Mouse (Mus musculus) retina, adult 2 months (tissue): ENCODE results near the gene Adam21.
"Not testable (repeated sequence)": the region's sequence is repeated elsewhere in the genome, so short reads cannot be mapped to it uniquely, and the experiment has no call there.

ENCODE experiments used
- DNase-seq: peaks from one replicate; pipeline ENCODE4 v3.0.0-alpha.2; 2012; ENCODE audit warnings: low read depth, low spot score

The Adam21 gene

DNA sequence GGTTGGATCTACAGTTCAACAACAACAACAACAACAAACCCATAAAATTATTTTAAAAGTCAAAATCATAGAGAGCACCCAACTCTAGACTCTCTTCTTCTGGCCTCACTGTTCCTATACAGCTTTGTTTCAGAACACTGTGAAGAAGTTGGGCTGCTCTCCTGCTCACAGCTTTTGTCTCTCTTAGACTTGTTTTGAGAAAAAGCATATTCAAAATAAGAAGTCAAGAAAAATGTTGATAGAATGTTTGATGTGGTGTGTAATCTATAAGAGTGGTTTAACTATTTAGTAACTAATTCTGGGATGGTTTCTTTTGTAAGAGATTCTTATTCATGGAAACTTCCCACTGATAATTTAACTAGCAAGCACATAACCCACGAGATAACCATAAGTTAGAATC lies at the start of gene Adam21:
Gene Adam21, minus strand, starts transcription at position 101 of the 400 bp plus-strand sequence.
- DNase-seq = no peak

DNA sequence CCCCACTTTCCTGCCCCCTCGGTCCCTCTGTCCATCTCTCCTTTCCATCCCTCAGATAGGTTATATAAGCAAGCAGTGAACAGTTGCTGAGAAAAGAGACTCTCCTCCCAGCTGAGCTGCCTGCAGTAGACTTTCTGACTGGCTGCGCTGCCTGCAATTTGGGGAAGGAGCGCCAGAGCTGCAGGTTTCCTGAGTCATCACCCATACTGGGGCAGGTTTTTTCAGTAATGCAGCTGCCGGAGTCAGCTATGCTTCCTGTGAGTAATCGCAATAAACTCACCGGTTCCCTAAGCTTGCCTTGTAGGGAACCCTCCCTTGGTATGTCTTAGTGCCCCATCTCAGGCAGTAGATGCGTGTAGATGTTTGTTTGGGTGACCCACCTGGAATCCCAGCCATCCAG lies 48.7 kb upstream of the Adam21 start:
- DNase-seq = no peak

DNA sequence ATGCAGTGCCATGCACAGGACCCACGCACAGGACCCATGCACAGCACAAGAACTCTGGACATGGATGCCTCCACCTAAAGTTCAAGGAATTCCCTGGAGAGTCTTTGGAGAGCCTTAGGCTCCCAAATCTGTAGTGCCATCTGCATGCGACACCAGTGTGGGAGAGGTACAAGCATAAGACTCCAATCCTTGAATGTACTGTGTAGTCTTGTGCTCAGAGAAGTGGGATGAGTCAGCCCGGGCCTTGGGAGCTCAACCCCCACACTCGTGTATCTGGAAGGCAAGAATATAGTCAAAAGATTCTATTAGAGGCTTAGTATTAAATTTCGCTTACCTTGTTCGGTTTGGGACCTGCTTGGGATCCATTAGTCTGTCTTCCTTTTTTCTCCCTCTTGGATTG lies 47.5 kb upstream of the Adam21 start:
- DNase-seq = no peak

DNA sequence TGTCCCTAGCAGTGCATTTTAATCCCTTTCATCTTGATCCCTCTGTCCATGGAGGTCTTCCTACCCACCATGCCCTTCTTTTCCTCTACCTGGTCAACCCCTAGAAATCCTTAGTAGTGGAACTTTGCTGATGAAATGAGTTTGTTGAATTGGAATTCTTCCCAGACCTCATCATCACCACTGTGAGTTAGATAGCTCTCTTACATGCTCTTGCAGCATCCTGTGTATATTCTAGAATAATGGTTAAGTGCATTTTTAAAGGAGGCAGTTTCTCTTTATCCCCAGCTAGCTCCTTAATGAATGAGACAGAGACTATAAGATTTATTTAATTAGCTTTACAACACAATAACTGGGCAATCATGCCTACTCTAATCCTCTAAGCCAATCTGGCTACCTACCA lies 41.2 kb upstream of the Adam21 start:
- no peak for DNase-seq

DNA sequence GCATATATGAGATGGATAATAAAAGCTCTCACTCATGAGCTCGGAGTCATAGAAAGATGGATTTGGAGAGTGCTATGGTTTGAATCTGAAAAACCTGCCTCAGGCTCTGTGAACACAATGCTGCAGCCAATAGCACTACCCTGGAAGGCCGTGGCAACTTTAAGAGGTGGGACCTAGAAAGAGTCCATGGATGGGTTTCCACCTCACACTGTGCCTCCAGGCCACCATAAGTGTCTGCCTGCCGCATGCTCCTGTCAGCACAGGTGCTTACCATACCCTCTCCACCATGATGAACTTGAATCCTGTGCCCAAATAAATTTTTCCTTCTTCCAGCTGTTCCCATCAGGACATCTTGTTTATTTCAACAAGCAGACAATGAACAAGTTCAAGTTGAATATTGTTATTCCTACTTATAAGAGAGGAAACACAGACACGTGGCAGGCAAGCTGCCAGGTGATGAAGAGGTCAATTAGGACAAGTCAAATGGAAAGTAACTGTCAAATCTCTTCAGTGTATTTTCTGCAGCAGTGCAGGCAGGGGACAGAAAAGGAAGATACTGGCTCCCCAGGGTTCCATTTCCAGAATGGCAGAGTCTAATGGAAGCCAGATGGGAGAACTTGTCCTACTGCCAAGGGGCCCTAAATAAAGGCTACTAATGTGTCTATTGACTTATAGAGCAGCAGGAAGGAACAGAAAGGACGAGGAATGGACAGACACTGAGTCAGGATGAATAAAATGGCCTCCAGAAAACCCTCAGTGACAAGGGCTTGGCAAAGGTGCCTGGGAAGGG lies 36.9 kb upstream of the Adam21 start:
- DNase-seq = no peak

DNA sequence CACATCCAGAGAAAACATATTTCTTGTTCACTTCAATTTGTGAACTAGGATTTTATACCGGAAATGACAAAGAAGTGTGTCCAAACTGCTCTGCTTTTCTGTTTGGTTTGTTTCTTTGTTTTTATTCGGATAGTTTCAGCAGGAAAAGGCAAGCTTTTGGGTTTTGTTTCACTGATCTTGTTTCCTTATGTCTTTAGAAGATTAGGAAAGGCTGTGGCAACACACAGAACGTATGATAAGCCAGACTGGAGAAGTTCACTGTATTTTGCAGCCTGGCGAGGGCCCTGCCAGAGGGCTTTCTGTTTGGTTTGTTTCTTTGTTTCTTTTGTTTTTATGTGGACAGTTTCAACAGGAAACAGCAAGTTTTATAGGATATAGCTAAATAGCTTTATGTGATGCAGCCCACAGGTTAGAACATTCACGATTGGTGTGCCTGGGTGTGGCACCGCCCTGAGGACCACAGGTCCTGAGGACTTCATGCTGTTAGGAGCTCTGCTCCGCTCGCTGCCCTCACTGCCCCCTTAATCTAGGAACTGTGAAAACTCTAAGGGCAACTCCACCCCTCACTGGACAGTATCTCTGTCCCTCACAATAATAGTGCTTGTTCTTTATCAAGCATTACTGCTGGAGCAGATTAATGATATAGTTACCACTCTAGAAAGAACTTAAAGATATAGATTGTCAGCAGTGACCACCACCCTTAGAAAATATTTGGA lies 28.4 kb upstream of the Adam21 start:
- no peak for DNase-seq

DNA sequence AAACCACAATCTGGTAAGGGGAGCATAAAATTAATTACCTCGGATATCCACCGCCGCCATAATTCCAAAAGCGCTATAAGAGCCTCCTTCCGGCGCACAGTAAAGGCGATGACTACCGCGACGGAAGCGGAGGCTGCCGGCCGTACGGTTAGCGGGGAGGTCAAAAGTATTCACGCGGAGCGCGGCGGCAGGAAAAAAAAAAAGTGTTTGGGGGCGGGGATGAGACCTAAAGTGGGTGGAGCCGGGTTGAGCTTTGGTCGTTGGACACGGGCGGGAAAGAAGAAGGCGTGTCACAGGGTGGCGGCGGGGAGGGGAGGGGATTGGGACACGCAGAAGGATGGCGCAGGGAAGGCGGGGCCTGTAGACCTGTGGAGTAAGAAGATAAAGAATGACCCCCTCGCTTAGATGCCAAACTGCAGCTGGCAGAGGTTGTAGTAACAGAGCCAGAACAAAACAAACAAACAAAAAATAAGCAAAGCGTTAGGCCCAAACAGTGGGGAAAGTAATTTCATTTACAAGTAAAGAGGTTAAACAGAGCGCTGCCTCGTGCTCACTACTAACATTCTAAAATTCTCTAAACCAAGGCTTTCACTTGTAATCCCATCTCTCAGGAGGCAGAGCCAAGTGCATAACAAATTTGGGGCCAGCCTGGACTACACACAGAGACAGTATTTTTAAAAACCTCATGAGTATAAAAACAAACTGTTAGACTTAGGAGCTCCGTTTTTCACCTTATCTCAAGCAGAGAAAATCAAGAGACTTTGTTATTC lies 26.8 kb upstream of the Adam21 start, which contains the start of gene Med6:
Gene Med6, minus strand, starts transcription at position 107 of the 770 bp plus-strand sequence.
- peak; percentile 99 for DNase-seq

DNA sequence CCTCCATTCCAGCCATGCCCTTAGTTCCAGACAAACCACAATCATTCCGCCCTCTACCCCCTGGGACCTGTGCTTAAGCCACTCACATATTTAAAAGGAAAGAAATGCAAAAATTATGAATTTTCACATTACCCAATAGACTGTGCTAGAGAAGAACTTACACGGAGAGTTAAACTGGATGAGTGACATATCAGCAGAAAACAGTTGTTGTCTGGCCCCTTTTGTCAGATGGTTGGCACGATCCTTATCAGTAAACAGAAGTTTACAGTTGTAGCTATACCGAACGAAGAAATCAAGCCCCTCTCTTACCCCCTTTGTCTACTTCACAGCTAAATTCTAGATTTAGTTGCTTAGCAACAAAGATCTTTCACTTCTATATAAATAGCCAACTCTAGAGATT lies 343 bp downstream of the Adam21 start:
- DNase-seq = no peak

DNA sequence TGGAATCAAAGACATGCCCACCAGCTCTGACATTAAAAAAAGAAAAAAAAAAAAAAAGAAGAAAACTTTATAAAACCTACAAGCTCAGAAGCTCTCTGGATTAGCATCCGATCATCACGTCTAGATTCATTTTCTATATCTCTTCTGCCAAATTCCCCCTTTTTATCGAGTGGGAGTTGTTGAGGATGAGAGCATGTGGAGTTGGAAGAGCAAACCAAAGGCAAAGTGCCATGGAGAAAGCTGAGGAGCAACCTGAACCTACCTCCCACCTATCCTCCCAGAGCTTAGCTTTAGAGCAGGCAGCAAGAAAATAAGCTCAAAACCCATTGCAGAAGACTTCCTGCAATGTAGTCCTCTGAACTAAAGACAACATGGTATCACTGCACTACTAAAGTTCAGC lies 4.1 kb downstream of the Adam21 start:
- no peak for DNase-seq

DNA sequence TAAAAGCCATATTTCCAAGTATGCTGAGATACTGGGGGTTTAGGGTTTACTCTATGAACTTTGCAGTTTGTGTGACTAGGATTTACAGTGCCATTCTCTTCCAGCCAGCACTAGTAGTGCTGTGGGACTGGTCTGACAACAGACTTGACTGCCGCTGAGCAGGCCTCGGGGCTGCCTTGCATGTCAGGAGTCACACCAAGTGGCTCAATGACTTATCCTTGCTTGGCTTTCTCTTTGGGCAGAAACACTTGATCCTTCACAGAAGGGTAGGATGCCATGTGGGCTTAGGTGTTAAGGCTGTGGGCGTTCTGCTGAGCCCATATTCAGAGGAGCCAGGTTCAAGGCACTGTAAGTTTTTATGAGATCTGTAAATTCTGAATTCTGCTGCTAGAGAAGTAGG lies 19.0 kb downstream of the Adam21 start:
- no peak for DNase-seq

DNA sequence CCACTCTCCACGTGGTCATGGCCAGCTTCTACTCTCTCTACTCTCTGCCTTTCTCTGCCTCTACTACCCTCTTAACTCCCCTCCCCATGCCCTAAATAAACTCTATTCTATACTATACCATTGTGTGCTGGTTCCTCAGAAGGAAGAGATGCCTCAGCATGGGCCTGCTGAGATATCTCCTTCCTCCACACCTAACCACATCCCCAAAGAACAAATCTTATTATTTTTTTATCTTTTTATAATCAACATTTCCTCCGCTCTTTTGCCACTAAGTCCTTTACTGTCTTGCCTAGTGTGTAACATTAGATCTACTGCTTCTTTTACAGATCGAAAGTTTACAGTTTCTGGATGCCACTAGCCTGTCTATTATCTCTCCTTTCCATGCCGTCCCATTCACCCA lies 21.1 kb downstream of the Adam21 start:
- DNase-seq = no peak

DNA sequence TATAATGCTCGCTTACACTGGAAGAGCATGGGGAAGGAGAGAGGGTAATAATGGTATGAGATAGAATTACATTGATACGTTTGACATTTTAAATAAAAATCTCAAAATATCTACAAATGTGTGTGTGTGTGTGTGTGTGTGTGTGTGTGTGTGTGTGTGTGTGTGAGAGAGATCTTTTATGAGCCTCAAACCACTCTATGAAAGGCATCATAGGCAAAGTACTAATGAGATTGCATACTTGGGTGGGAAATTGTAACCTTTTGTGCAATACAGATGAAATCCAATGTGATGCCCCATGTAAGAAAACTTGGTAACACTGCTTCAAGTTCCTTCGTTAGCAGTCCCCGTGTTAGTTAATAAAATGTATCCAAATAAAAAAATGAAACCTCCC lies 35.2 kb downstream of the Adam21 start:
- no peak for DNase-seq

DNA sequence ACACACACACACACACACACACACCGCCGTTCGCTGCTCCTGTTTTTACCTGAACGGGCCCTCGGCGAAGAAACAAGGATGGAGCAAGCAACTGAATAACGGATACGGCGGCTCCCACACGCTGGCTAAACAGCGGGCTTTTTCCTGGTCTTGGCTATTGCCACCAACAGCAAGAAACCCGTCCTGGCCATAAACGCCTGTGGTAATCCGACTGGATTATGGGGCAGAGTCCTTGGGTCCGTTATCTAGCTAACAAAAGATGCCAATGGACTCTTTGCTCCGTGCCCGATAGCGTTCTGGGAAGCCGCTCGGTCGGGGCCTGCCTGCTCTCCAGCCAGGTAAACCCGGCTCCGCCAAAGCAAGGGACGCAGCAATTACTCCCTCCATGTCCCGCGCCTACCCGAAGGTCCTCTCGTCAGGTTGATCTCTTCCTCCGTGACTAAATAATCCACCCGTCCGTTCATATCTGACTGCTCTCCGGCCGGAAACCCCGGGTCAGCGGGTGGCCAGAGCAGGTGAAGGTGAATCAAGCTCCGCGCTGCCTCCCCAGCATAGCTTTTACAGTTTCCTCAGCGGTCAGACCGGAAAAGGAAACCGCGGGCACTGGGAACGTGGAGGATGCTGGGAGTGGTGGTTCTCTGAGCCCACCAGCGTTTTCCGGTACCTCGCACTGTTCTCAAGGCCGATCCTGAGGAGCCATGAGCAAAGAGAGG lies 35.8 kb downstream of the Adam21 start, which contains the start of the genes Gm20498 and Synj2bp:
Gene Gm20498, minus strand, starts transcription at position 590 of the 713 bp plus-strand sequence.
Gene Synj2bp, minus strand, starts transcription at position 596 of the 713 bp plus-strand sequence.
- DNase-seq = peak; percentile 68

DNA sequence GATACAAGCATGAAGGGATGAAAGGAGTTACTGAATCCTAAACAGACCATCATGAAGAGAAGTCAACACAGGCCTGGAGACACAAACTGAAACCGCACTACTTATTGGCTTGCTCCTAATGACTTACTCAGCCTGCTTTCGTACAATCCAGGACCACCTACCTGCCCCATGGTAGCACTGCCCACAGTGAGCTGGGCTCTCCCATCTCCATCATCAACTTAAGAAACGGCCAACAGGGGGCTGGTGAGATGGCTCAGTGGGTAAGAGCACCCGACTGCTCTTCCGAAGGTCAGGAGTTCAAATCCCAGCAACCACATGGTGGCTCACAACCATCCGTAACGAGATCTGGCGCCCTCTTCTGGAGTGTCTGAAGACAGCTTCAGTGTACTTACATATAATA lies 37.7 kb downstream of the Adam21 start:
- not testable (repeated sequence) for DNase-seq
